Mouse (Mus musculus) activated CD4-positive, CD25-positive, alpha-beta regulatory T cell, adult 4 months (primary cell): ENCODE results near the gene Tmigd1. TPM values are rescaled to one million over a fixed set of nuclear protein-coding genes. Genes with fewer than 3 reads are reported as not detected.
"Not testable (repeated sequence)": the region's sequence is repeated elsewhere in the genome, so short reads cannot be mapped to it uniquely, and the experiment has no call there.

ENCODE experiments used
- ATAC-seq: one replicate; pipeline ENCODE4 v1.8.0; 2017
- polyA plus RNA-seq, 2 experiments: library from polyadenylated mRNA; unstranded; fragments of 100-300 nt; shearing (Covaris generic); gene quantifications; one replicate each; pipeline ENCODE4 v1.2.1; 2017

The Tmigd1 gene
- polyA plus RNA-seq, 2 experiments from 2014 or later = 1.8 to 2.5 TPM

GRCm38 (mm10) chr11:76899758-76900738 lies 1.9 kb upstream of the Tmigd1 start:
- no peak for ATAC-seq

GRCm38 (mm10) chr11:76904340-76904739 lies 2.4 kb downstream of the Tmigd1 start:
- no peak for ATAC-seq

- no peak for ATAC-seq
Measured at GRCm38 (mm10) chr11:76908651-76909050, 6.7 kb downstream of the Tmigd1 start.

- ATAC-seq = no peak
Measured at GRCm38 (mm10) chr11:76911325-76912054, 9.5 kb downstream of the Tmigd1 start.

- no peak for ATAC-seq
Measured at GRCm38 (mm10) chr11:76912055-76912395, 10.1 kb downstream of the Tmigd1 start.

- ATAC-seq = no peak
Measured at GRCm38 (mm10) chr11:76914366-76914765, 12.4 kb downstream of the Tmigd1 start.

GRCm38 (mm10) chr11:76916539-76917229 lies 14.7 kb downstream of the Tmigd1 start:
- no peak for ATAC-seq

- ATAC-seq = no peak
Measured at GRCm38 (mm10) chr11:76917230-76917548, 15.2 kb downstream of the Tmigd1 start.

GRCm38 (mm10) chr11:76920607-76921006 lies 18.6 kb downstream of the Tmigd1 start:
- no peak for ATAC-seq

GRCm38 (mm10) chr11:76924759-76925236 lies 22.8 kb downstream of the Tmigd1 start, which contains the start of gene Blmh:
TSS of gene Blmh (plus strand) at chr11:76924809.
- no peak for ATAC-seq

- not testable (repeated sequence) for ATAC-seq
Measured at GRCm38 (mm10) chr11:76928586-76928985, 26.6 kb downstream of the Tmigd1 start.

- no peak for ATAC-seq
Measured at GRCm38 (mm10) chr11:76933209-76933608, 31.2 kb downstream of the Tmigd1 start.

GRCm38 (mm10) chr11:76936578-76936977 lies 34.6 kb downstream of the Tmigd1 start:
- ATAC-seq = no peak

- no peak for ATAC-seq
Measured at GRCm38 (mm10) chr11:76944839-76945238, 42.9 kb downstream of the Tmigd1 start.

GRCm38 (mm10) chr11:76945386-76946202 lies 43.6 kb downstream of the Tmigd1 start:
- ATAC-seq = peak; percentile 88

GRCm38 (mm10) chr11:76946203-76946585 lies 44.2 kb downstream of the Tmigd1 start:
- ATAC-seq = no peak

- ATAC-seq = no peak
Measured at GRCm38 (mm10) chr11:76953536-76953935, 51.6 kb downstream of the Tmigd1 start.

GRCm38 (mm10) chr11:76965703-76966102 lies 63.7 kb downstream of the Tmigd1 start:
- no peak for ATAC-seq
